Mouse (Mus musculus) lung, adult 2 months (tissue): Measurements from ENCODE around the gene Pcbp2.

Experiments used
- CTCF ChIP-seq: fragments of 200-500 bp; IDR thresholded peaks from 2 replicates; pipeline ENCODE4 v1.5.1; 2011; ENCODE audit warnings: mild to moderate bottlenecking, low read length, control low read depth; ENCODE audit not compliant: insufficient read depth
- POLR2A ChIP-seq: fragments of 200-500 bp; IDR thresholded peaks from 2 replicates; pipeline ENCODE4 v1.6.1; 2011; ENCODE audit warnings: low read depth, mild to moderate bottlenecking, control low read depth, low read length, borderline replicate concordance; ENCODE audit errors: extremely low read depth

DNA sequence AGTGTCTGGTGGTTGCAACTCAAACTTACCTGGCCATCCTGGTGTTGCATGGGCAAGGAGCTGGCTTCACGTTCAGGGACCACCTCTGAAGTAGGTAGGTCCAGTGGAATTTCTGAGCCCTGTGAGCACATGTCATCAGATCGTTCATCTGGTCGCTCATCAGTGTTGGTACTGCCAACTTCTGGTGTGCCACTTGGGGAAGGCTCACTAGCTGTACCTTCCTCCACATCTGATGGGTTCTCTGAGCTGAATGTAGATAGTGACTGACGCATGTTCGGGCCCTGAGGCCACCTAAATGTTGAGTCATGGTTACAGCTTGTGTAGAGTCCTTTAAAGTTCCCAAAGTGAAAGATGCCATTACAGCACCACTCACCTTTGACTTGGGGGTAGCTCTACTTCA, 30.1 kb downstream of the Pcbp2 start:
- TF ChIP-seq CTCF (no peak), POLR2A (no peak)
